Mouse (Mus musculus) stomach, embryonic 14.5 days (tissue): ENCODE measurements around the gene Rbm6. TPM values are rescaled to one million over a fixed set of nuclear protein-coding genes. Genes with fewer than 3 reads are reported as not detected.

Experiments
- polyA plus RNA-seq: library from polyadenylated mRNA; unstranded; fragments of >200 nt; fragmentation: Nextera tagmentation; extraction: Ambion mirVana; gene quantifications from 2 replicates; pipeline ENCODE4 v1.2.1, GENCODE M21; 2014

Rbm6 gene
- polyA plus RNA-seq, 1 experiment from 2014 or later: 83.3 TPM

Other genes starting within 250 kb of the Rbm6 start
- gene Gnai2, start 237.9 kb downstream of the Rbm6 start, polyA plus RNA-seq: 359 TPM in 2 replicates
- 3.7 and 7.1 TPM in 2 replicates for gene Slc38a3, start 203.7 kb downstream of the Rbm6 start, polyA plus RNA-seq
- gene Gnat1, start 193.5 kb downstream of the Rbm6 start, polyA plus RNA-seq: 1.8 and 2.4 TPM in 2 replicates
- gene Sema3f, start 162.8 kb downstream of the Rbm6 start, polyA plus RNA-seq: 30.2 and 33.2 TPM in 2 replicates
- 204 and 205 TPM in 2 replicates for gene Rbm5, start 102.2 kb downstream of the Rbm6 start, polyA plus RNA-seq
- gene Mon1a, start 14.9 kb upstream of the Rbm6 start, polyA plus RNA-seq: 15.2 and 20.7 TPM in 2 replicates
- 3.3 and 5.1 TPM in 2 replicates for gene Mst1r, start 33.6 kb upstream of the Rbm6 start, polyA plus RNA-seq
- not detected in 2 replicates for gene Actl11, start 55.2 kb upstream of the Rbm6 start, polyA plus RNA-seq
- gene Camkv, start 62.4 kb upstream of the Rbm6 start, polyA plus RNA-seq: 1.6 and 1.9 TPM in 2 replicates
- 18.9 and 21.2 TPM in 2 replicates for gene Traip, start 76.9 kb upstream of the Rbm6 start, polyA plus RNA-seq
- 48.7 and 54.0 TPM in 2 replicates for gene Uba7, start 102.3 kb upstream of the Rbm6 start, polyA plus RNA-seq
- gene Gm20661, start 109.8 kb upstream of the Rbm6 start, polyA plus RNA-seq: 11.6 and 12.8 TPM in 2 replicates
- 52.9 and 64.9 TPM in 2 replicates for gene Inka1, start 112.6 kb upstream of the Rbm6 start, polyA plus RNA-seq
- gene Cdhr4, start 119.3 kb upstream of the Rbm6 start, polyA plus RNA-seq: 19.7 and 23.9 TPM in 2 replicates
- gene Gm20662, start 123.1 kb upstream of the Rbm6 start, polyA plus RNA-seq: 0.20 and 0.84 TPM in 2 replicates
- 29.1 and 29.2 TPM in 2 replicates for gene Ip6k1, start 129.3 kb upstream of the Rbm6 start, polyA plus RNA-seq
- 21.4 and 26.6 TPM in 2 replicates for gene Gmppb, start 176.0 kb upstream of the Rbm6 start, polyA plus RNA-seq
- 3.1 TPM in 2 replicates for gene Amigo3, start 179.9 kb upstream of the Rbm6 start, polyA plus RNA-seq
- 3.7 and 4.4 TPM in 2 replicates for gene Mst1, start 207.2 kb upstream of the Rbm6 start, polyA plus RNA-seq
- gene Rnf123, start 210.1 kb upstream of the Rbm6 start, polyA plus RNA-seq: 31.1 and 33.5 TPM in 2 replicates
- 52.2 and 58.0 TPM in 2 replicates for gene Apeh, start 221.4 kb upstream of the Rbm6 start, polyA plus RNA-seq